Mouse (Mus musculus) embryonic fibroblast, embryonic 13.5 days (primary cell): ENCODE results near the gene Slc16a5.

Experiments
- CTCF ChIP-seq: IDR thresholded peaks from 2 replicates; pipeline ENCODE4 v1.5.1; 2011; ENCODE audit warnings: mild to moderate bottlenecking, control low read depth, low read length, moderate library complexity, borderline replicate concordance; ENCODE audit not compliant: insufficient read depth
- POLR2A ChIP-seq: IDR thresholded peaks from 2 replicates; pipeline ENCODE4 v1.6.1; 2011; ENCODE audit warnings: low read depth, mild to moderate bottlenecking, control low read depth, low read length, moderate library complexity

DNA sequence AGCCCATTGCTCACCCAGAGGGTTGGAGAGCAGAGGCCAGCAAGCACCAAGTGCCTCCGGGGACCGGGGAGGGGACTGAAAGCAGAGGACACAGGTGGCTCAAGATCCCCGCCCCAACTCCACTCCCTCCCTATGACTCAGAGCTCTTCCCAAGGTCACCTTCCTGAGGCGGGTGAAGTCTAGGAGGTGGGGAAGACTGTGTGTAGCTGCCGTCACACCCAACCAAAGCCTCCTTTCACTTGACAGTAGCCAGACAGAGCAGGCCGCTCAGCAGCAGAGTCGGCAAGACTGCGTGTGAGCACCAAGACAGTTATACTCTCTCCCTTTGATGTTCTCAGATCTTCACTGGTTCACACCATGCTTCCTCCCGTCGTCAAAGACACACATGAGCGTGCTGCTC, 1.1 kb downstream of the Slc16a5 start:
- TF ChIP-seq CTCF = no peak
- TF ChIP-seq POLR2A = no peak
